Mouse (Mus musculus) embryonic facial prominence, embryonic 10.5 days (tissue): ENCODE measurements around the gene Slc25a22. TPM values are rescaled to one million over a fixed set of nuclear protein-coding genes. Genes with fewer than 3 reads are reported as not detected.
A peak's percentile ranks its signal among the peaks of the same experiment; 100 is the strongest.

Source experiments
- DNase-seq: peaks from one replicate; pipeline ENCODE4 v3.0.0-alpha.2; 2017; ENCODE audit warnings: low spot score
- H3K27ac ChIP-seq: fragments of 300-500 bp; sonication (generic); replicated peaks from 2 replicates; pipeline ENCODE4 v1.5.1; 2016; ENCODE audit warnings: mild to moderate bottlenecking
- H3K27me3 ChIP-seq: fragments of 300-500 bp; sonication (generic); replicated peaks from 2 replicates; pipeline ENCODE4 v1.6.1; 2016; ENCODE audit warnings: low read depth, mild to moderate bottlenecking; ENCODE audit not compliant: poor library complexity, severe bottlenecking
- H3K36me3 ChIP-seq: fragments of 300-500 bp; sonication (generic); replicated peaks from 2 replicates; pipeline ENCODE4 v1.6.1; 2016; ENCODE audit warnings: mild to moderate bottlenecking, moderate library complexity
- H3K4me1 ChIP-seq: fragments of 300-500 bp; sonication (generic); 2 replicates; pipeline ENCODE4 v1.6.1; 2016
- H3K4me3 ChIP-seq: fragments of 300-500 bp; sonication (generic); 2 replicates; pipeline ENCODE4 v1.5.1; 2016; ENCODE audit warnings: mild to moderate bottlenecking, moderate library complexity
- H3K9me3 ChIP-seq: fragments of 300-500 bp; sonication (generic); 2 replicates; pipeline ENCODE4 v1.6.1; 2016; ENCODE audit warnings: mild to moderate bottlenecking
- WGBS: fragments of 180-500 bp; shearing (Covaris S2); methylation state at CpG from one replicate; pipeline ENCODE4 v1.1.7; 2016; 5-methylcytosine and 5-hydroxymethylcytosine counted together
- polyA plus RNA-seq: library from polyadenylated mRNA; unstranded; fragments of >200 nt; fragmentation: Nextera tagmentation; extraction: Ambion mirVana; gene quantifications from 2 replicates; pipeline ENCODE4 v1.2.1, GENCODE M21; 2016

The Slc25a22 gene
- polyA plus RNA-seq, 1 experiment from 2014 or later = 49.3 TPM

DNA sequence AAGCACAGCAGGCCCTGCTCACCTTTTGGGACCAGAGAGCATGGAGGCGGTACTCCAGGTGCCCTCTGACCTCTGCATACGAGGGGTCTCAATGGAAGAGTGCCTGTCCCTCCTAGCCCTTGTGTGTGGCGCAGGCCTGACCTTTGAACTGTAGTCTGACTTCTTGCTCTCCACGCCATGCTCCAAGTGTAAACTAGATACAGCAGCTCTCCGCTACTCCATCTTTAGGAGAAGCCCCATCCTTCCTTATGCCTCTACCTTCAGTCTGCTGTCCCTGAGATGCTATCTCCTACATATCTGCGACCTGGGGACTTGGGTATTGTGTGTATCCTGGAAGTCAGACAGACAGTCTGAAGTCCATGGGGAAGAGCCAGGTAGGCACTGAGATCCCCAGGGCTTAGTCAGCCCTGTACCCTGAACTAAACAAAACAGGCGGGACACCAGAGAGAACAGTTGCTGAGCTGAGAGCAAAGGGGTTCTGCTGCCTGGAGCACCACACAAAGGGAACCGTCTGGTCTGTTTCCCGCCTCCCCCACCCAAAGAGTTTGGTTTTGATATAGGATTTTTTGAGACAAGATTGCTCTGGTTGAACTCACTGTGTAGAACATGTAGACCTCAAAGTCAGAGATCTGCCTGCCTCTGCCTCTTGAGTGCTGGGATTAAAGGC, 1.7 kb downstream of the Slc25a22 start:
- H3K4me1 ChIP-seq = peaks cover 56% of the 10 kb centered on the region
- H3K27me3 ChIP-seq = no peaks in the 10 kb centered on the region
- peak overlapping the region; percentile 88 for H3K27ac ChIP-seq
- peaks cover 69% of the 10 kb centered on the region for H3K36me3 ChIP-seq
- 73% methylated on average over 9 of the region's 9 CpGs for WGBS
- H3K4me3 ChIP-seq = peak overlapping the region; percentile 66
- no peaks in the 10 kb centered on the region for H3K9me3 ChIP-seq
- no peak for DNase-seq

DNA sequence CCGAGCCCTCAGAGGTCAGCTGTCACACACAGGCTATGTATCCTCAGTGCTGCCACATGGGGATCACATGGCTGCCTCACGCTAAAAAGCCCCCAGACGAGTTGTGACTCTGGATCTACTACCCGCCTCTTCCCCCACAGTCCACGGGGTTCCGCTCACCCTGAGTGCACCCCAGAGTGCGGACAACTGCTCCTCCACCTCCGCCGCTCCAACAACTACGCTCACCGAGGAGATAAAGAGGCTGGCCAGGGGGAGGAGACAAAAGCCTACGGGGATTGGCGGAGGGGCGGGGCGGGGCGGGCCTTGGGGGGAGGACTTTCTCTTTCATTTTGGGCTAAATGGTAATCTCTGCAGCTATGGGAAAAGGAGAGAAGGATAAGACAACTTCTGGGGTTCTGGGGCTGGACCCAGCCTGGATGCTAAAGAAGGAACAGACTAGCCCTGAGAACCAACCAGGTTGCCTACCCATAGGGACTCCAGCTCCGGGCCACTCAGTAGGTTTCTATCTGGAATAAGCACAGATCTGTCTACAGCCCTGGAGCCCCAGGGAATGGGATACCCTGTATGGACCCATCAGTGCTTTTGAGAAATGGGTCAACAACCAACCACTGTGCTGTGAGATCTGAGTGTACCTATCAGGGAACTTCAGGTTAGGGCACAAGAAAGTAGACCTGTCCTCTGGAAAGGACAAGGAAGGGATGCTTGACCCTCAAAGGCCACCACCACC, 2.4 kb downstream of the Slc25a22 start:
- Histone ChIP-seq H3K4me1 (peaks cover 53% of the 10 kb centered on the region), H3K27me3 (no peaks in the 10 kb centered on the region), H3K4me3 (peak overlapping the region; percentile 66), H3K9me3 (no peaks in the 10 kb centered on the region), H3K27ac (peak overlapping the region; percentile 81), H3K36me3 (peaks cover 69% of the 10 kb centered on the region)
- DNase-seq = peak; percentile 73
- 4% methylated on average over 17 of the region's 17 CpGs for WGBS

DNA sequence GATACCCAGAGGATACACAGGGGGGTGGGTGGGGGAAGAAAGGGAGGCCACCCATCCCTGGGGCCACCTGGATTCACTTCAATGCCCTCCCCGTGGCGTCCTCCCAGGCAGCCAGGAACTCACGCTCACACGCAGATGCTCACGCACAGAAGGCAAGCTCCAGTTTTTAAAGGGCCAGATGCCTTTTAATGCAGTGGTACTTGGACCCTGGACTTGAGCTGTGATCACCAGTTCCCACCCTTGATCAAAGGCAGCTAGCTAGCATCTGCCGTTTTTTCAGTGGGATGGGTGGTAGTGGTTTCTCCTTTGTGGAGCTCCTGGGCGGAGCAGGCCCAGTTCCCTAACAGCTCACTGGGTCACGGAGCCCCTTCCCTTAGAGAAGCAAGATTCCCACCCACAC, 3.2 kb downstream of the Slc25a22 start:
- peak; percentile 65 for DNase-seq
- 16% methylated on average over 8 of the region's 8 CpGs for WGBS
- Histone ChIP-seq H3K27me3 (no peaks in the 10 kb centered on the region), H3K9me3 (no peaks in the 10 kb centered on the region), H3K27ac (peak overlapping the region; percentile 81), H3K36me3 (peaks cover 65% of the 10 kb centered on the region), H3K4me1 (peaks cover 61% of the 10 kb centered on the region), H3K4me3 (peak overlapping the region; percentile 66)

DNA sequence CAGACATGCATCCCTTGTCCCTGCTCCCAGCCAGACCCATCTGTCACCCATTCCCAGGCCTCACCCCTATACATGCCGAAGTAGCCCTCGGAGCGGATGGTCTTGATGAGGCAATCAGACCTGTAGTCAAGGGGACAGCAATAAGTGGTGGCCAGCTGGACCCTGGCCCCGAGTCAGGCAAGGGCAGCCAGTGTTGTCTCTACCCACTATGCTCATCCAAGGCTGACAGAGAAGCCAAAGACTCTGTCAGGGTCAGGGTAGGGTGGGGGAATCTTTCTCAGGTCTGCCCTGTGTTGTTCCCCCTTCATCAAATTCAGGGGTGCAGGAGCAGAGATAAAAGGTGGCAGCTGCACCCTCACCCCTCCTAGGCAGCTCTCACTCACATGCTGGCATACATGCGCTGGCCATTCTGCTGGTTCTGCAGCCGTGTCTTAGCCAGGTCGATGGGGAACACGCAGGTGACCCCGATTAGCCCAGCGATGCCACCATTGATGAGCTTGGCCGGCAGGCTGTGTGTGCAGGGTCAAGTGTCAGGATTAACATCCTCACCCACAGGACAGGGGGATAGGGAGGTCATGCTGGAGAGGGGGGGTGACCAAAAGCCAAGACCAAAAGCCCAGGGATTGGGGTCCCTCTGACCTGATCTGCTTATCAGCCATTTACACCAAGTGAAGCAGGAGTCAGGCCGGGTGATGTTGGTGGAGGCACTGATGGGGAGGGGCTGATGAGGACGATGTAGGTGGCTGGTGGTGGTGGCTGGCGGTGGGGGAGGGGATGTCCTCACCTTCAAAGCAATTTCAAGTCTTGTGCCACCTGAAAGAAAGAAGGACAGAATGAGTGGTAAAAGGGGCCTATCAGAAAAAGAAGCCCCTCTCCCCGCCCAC, 3.9 kb downstream of the Slc25a22 start:
- peak overlapping the region; percentile 81 for H3K27ac ChIP-seq
- DNase-seq = no peak
- H3K36me3 ChIP-seq = peaks cover 58% of the 10 kb centered on the region
- 78% methylated on average over 15 of the region's 15 CpGs for WGBS
- peaks cover 68% of the 10 kb centered on the region for H3K4me1 ChIP-seq
- no peaks in the 10 kb centered on the region for H3K27me3 ChIP-seq
- peak overlapping the region; percentile 66 for H3K4me3 ChIP-seq
- no peaks in the 10 kb centered on the region for H3K9me3 ChIP-seq

DNA sequence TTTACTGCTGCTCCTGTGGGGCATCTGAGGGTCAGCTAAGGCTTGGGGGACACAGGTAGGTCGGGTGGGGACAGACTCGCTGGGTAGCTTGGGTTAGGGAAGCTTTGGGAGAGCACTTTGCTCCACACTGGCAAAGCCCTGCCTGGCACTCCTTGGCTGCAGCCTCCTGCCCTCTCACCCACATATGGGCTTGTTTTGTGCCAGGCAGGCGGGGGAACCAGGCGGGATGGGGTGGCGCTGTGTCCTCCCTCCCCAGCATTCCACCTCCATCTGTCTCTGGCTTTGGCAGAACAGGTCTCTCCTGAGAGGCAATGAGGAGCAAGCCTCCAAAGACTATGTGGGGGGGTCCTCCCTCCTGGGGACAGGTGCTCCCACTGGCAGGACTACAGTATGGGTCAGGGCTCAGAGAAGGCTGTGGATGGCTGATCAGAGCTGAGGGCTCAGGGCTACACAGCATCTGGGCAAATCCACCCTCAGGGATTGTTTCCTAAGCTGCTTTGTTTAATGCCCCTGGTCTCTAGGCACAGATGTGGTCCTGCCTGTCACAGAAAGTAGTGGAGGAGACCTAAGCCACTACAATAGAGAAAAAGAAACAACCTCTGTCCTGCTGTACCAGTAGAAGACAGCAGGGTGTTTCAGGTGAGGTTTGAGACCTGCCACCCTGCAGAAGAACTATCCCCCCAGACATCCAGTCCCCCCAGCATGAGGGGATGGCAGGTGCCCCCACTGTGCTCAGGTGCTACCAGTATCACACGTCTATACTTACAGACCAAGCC, 4.8 kb downstream of the Slc25a22 start:
- no peak for DNase-seq
- 86% methylated on average over 6 of the region's 6 CpGs for WGBS
- H3K9me3 ChIP-seq = no peaks in the 10 kb centered on the region
- H3K4me3 ChIP-seq = 0 out of 2 replicates have a peak overlapping the region, but pooled peaks have one; percentile 66
- peaks cover 6% of the 10 kb centered on the region for H3K27me3 ChIP-seq
- H3K27ac ChIP-seq = no peak overlapping the region
- peaks cover 50% of the 10 kb centered on the region for H3K36me3 ChIP-seq
- H3K4me1 ChIP-seq = peaks cover 74% of the 10 kb centered on the region

DNA sequence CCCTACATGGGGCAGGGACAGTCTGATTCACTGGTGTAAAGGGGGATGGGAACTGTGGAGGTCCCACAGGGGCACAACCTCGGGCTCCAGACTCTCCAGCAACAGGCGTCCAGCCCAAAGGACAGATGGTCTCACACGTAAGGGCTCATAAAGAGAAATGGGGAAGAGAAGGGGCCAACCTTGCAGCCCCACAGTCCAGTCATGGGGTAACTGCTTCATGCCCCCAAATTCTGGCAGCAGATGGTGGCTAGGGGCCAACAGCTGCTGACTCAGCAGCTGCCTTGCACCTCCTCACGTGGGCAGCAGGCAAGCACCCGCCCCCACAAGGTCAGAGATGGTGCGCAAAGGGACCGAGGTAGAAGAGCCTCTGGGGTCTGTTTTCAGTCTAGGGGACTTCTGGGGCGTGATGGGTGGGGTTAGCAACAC, 5.5 kb downstream of the Slc25a22 start:
- H3K4me1 ChIP-seq = peaks cover 67% of the 10 kb centered on the region
- peaks cover 10% of the 10 kb centered on the region for H3K27me3 ChIP-seq
- no peak overlapping the region for H3K27ac ChIP-seq
- H3K4me3 ChIP-seq = no peak overlapping the region
- no peak for DNase-seq
- H3K9me3 ChIP-seq = no peaks in the 10 kb centered on the region
- H3K36me3 ChIP-seq = peaks cover 47% of the 10 kb centered on the region
- WGBS = 89% methylated on average over 8 of the region's 8 CpGs

DNA sequence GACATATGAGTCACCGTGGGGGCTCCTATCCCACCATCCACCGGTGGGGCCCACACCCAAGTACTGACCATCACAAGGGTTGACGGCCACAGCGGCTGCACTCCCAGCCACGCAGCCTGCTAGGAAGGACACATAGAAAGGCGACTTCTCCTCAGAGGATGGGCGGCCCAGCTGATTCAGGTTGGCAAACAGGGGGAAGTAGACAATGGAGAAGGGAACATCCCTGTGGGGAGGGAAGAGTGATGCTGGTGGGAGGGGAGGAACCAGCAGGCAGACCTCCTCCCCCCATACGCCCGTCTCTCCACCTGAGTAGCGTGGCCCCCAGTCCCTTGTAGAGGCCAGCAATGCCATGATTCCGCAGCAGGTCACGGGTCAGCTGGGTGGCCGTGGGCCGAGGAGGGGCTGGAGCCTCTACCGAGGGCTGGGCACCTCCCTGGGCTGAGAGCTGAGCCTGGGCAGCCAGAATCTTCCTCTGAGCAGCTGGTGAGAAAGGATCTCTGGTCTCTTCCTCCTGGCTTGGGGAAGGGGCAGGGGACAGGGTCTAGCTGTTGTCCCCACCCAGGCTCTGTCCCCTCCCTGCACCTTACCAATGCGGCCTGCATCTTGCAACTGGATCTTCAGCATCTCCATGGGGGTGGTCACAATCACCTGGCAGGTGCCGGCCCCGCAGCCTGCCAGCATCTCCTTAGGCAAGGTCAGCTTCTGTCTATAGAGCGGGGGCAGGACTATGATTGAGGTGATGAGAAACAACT, 6.1 kb downstream of the Slc25a22 start:
- peaks cover 65% of the 10 kb centered on the region for H3K4me1 ChIP-seq
- H3K4me3 ChIP-seq = no peak overlapping the region
- peaks cover 47% of the 10 kb centered on the region for H3K36me3 ChIP-seq
- peaks cover 16% of the 10 kb centered on the region for H3K27me3 ChIP-seq
- no peaks in the 10 kb centered on the region for H3K9me3 ChIP-seq
- DNase-seq = no peak
- WGBS = 95% methylated on average over 19 of the region's 19 CpGs
- no peak overlapping the region for H3K27ac ChIP-seq

DNA sequence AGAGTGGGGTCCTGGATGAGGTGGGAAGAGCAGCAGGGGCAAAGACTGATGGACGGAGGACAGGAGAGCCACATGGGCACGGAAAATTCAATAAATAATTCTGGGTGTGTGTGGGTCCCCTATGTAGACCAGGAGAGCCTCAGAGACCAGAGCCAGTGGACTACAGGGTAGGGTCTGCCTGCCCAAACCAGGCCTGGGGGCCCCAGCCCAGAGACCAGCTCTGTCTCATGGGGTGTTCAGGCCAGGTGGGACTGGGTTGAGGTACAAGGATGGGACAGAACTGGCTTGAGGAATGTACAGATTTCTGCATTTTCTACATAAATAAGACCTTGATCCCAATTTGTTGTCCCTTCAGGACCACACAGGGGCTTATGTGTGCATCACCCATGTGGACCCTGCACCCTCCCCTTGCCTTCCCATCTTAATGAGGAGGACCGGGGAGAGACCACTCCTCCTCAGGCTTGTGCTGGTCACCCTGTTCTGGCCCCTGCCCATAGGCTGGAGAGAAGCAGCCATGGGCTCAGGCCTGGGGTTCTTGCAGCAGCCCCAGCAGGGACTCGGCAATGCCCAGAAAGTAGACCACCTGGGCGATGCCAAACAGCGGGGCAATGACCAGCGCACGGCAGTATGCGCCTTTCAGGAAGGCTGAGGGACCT, 7.0 kb downstream of the Slc25a22 start:
- Histone ChIP-seq H3K9me3 (no peaks in the 10 kb centered on the region), H3K27ac (no peak overlapping the region), H3K27me3 (peaks cover 19% of the 10 kb centered on the region), H3K4me3 (peak overlapping the region; percentile 11; the same call in 1 of the 2 replicates), H3K36me3 (peaks cover 42% of the 10 kb centered on the region), H3K4me1 (peaks cover 57% of the 10 kb centered on the region)
- DNase-seq = no peak
- 94% methylated on average over 9 of the region's 9 CpGs for WGBS

DNA sequence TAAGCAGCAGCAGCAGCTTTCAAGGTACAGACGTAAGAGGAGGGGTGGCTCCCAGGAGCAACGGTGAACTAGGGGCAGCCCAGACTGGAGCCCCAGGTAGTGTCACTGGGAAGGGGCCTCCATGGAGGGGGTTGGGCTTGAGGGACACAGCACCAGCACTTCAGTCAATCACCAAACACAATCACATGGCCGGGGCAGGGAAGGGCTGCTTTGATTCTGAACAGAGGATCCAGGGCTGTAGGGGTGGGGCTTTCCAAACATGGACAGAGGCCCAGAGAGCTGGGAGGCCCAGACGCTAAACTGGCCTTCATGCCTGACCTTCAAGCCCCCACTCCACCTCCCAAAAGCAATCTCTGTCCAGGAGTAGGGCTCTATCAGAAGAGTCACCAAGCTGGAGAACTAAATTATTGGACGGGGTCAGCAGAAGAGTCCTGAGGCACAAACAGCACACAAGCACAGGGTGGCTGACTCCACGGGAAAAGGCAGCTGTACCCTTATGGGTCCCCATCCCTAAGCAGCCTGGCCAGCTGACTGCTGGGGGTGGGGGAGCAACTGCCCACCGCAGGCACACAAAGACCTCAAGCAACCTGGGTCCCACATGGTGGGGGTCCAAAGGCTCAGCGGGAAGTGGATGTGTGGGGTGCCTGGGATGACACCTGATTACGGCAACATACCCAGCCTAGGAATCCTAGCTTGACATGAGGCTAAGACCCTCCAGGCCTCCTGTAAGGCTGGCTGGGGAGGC, 7.7 kb downstream of the Slc25a22 start:
- no peak overlapping the region for H3K27ac ChIP-seq
- DNase-seq = no peak
- H3K27me3 ChIP-seq = peaks cover 19% of the 10 kb centered on the region
- WGBS = 69% methylated on average over 9 of the region's 9 CpGs
- no peaks in the 10 kb centered on the region for H3K9me3 ChIP-seq
- H3K4me1 ChIP-seq = peaks cover 50% of the 10 kb centered on the region
- H3K4me3 ChIP-seq = peak overlapping the region; percentile 53; the same call in 1 of the 2 replicates
- H3K36me3 ChIP-seq = peaks cover 41% of the 10 kb centered on the region

DNA sequence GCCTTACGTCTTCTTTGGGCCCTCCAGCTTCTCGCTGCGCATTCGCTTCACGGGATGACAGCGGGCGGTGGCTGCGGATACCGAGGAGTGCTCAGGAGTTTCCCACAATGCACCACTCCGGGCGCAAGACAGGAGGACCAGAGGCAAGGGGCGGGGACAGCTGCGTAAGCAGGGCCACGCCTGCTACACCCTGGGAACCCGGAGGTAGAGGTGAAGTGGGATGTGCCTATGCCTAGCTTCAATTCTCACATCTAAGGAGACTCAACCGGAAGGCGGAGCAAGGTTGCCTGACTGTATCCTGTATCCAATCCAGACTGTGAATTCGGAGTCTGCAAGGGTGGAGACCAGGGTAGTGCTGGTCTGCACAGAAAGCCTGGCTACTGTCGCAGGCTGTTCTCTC, 8.4 kb downstream of the Slc25a22 start, which contains the start of gene Cend1:
Gene Cend1, minus strand, starts transcription at position 182 of the 400 bp plus-strand sequence.
- peaks cover 19% of the 10 kb centered on the region for H3K27me3 ChIP-seq
- peak within 1 kb of the TSS; percentile 53 for H3K4me3 ChIP-seq
- H3K9me3 ChIP-seq = no peaks in the 10 kb centered on the region
- H3K36me3 ChIP-seq = peaks cover 41% of the 10 kb centered on the region
- peak; percentile 81 for DNase-seq
- H3K27ac ChIP-seq = peak within 1 kb of the TSS; percentile 55
- H3K4me1 ChIP-seq = peaks cover 43% of the 10 kb centered on the region
- 3% methylated on average over 19 of the region's 19 CpGs for WGBS
